Mouse (Mus musculus) spleen, adult 2 months (tissue): Measurements from ENCODE around the gene Sh3bp5. TPM values are rescaled to one million over a fixed set of nuclear protein-coding genes. Genes with fewer than 3 reads are reported as not detected.
"Not testable (repeated sequence)": the region's sequence is repeated elsewhere in the genome, so short reads cannot be mapped to it uniquely, and the experiment has no call there.

Experiments used
- DNase-seq, 2 experiments: peaks; one replicate each; pipeline versions ENCODE4 v3.0.0 to v3.0.0-alpha.2; 2012 to 2021; ENCODE audit warnings: low spot score in 2 of 2, low read depth in 1 of 2
- H3K27ac ChIP-seq: fragments of 200-500 bp; 2 replicates; pipeline ENCODE4 v1.5.1; 2012; ENCODE audit warnings: low read length, inconsistent platforms; ENCODE audit not compliant: insufficient read depth
- H3K27me3 ChIP-seq: fragments of 200-500 bp; 2 replicates; pipeline ENCODE4 v1.6.1; 2012; ENCODE audit warnings: mild to moderate bottlenecking, moderate library complexity, low read length, inconsistent platforms; ENCODE audit not compliant: control insufficient read depth, insufficient read depth
- H3K36me3 ChIP-seq: fragments of 200-500 bp; 2 replicates; pipeline ENCODE4 v1.6.1; 2012; ENCODE audit warnings: mild to moderate bottlenecking, low read length, inconsistent platforms; ENCODE audit not compliant: control insufficient read depth, insufficient read depth
- H3K4me1 ChIP-seq: fragments of 200-500 bp; 2 replicates; pipeline ENCODE4 v1.6.1; 2011; ENCODE audit warnings: inconsistent platforms; ENCODE audit not compliant: control insufficient read depth, insufficient read depth, insufficient read length
- H3K4me3 ChIP-seq: fragments of 200-500 bp; 2 replicates; pipeline ENCODE4 v1.5.1; 2011; ENCODE audit warnings: mild to moderate bottlenecking, inconsistent platforms; ENCODE audit not compliant: insufficient read depth, insufficient read length; ENCODE audit errors: extremely low read depth
- CTCF ChIP-seq: fragments of 200-500 bp; IDR thresholded peaks from 2 replicates; pipeline ENCODE4 v1.5.1; 2011; ENCODE audit warnings: mild to moderate bottlenecking, inconsistent platforms; ENCODE audit not compliant: insufficient read depth, insufficient read length, insufficient replicate concordance; ENCODE audit errors: extremely low read depth
- POLR2A ChIP-seq: fragments of 200-500 bp; IDR thresholded peaks from 2 replicates; pipeline ENCODE4 v1.6.1; 2011; ENCODE audit warnings: low read depth, low read length, inconsistent platforms
- WGBS: fragments of 180-500 bp; shearing (Covaris S2); methylation state at CpG from one replicate; pipeline ENCODE4 v1.1.7; 2018; 5-methylcytosine and 5-hydroxymethylcytosine counted together
- polyA plus RNA-seq: library from polyadenylated mRNA; depleted of rRNA; stranded (reverse); fragments of >200 nt; gene quantifications from 2 replicates; pipeline ENCODE4 v1.2.3, GENCODE M21; 2012; rRNA removed

Sh3bp5 gene
- 36.0 and 43.0 TPM in 2 replicates for polyA plus RNA-seq

DNA sequence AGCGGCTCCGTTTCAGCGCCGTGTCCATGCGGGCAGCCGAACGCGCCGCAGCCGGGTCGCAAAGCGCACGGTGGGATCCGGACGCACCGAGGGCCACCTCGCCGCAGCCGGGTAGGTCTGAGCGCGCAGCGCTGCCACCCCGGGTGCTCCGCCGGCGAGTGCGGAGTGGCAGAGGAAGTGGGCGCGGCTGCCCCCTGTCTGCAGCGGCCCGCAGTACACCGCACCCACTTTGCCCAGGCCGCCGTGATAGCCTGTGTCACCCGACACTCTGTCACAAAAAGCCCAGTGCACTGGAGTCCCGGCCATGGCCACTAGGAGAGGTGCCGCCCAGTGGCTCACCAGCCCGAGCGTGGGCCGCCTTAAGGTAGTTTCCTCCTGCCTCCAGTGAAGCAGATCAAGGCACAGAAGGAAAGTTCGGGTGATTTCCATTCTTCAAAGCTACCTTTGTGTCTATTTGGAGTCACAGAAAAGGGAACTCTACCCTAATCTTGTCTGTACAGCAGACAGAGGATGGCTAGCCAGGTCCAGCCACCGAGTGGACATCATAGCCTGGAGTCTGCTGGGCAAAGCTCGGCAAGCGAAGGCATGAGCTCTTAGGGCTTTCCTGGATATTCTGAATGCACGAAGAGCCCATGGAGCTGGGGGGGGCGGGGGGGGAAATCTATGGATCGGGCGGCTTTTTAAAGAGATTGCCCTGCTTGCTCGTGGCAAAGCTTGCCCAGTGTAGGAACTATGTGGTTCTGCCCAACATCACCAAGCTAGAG, at the start of gene Sh3bp5:
Sh3bp5 (minus strand) TSS at position 149 of the 764 bp plus-strand sequence.
- Histone ChIP-seq H3K4me3 (peak within 1 kb of the TSS; percentile 89), H3K27me3 (no peaks in the 10 kb centered on the region), H3K27ac (peak within 1 kb of the TSS; percentile 95), H3K4me1 (peaks cover 18% of the 10 kb centered on the region), H3K36me3 (peaks cover 5% of the 10 kb centered on the region)
- WGBS: 10% methylated on average over 49 of the region's 49 CpGs
- TF ChIP-seq POLR2A (peak; percentile 82), CTCF (peak; percentile 88)
- DNase-seq: peak; percentile 90 to 95

GRCm38 (mm10) chr14:31482417-31482816, 46.5 kb upstream of the Sh3bp5 start:
- Histone ChIP-seq H3K4me3 (no peak overlapping the region), H3K36me3 (peaks cover 47% of the 10 kb centered on the region), H3K27ac (no peak overlapping the region), H3K27me3 (no peaks in the 10 kb centered on the region), H3K4me1 (no peaks in the 10 kb centered on the region)
- no peak for TF ChIP-seq CTCF
- no peak for TF ChIP-seq POLR2A
- DNase-seq: no peak
- WGBS: 74% methylated on average over 5 of the region's 5 CpGs

DNA sequence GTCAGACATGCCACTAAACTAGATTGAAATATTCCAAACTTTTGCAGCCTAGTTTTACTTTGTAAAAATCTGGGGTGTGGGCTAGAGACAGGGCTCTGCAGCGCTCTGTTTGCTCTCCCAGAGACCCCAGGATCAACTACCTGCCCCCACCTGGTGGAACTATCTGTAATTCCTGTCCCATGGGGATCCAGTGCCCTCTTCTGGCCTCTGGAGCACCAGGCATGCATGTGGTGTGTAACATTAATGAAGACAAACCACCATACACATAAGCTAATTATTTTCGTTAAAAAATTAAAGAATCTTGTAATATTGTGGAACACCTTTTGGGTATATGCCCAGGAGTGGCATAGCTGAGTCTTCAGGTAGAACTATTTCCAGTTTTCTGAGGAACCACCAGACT, 37.4 kb upstream of the Sh3bp5 start:
- TF ChIP-seq POLR2A (no peak), CTCF (no peak)
- no peak for DNase-seq
- H3K4me1 ChIP-seq: no peaks in the 10 kb centered on the region
- no peak overlapping the region for H3K4me3 ChIP-seq
- H3K36me3 ChIP-seq: no peaks in the 10 kb centered on the region
- no peak overlapping the region for H3K27ac ChIP-seq
- WGBS: 86% methylated on average over 2 of the region's 2 CpGs
- no peaks in the 10 kb centered on the region for H3K27me3 ChIP-seq

- TF ChIP-seq POLR2A: no peak
- no peak for TF ChIP-seq CTCF
- no peak overlapping the region for H3K27ac ChIP-seq
- H3K4me3 ChIP-seq: no peak overlapping the region
- no peaks in the 10 kb centered on the region for H3K36me3 ChIP-seq
- H3K4me1 ChIP-seq: no peaks in the 10 kb centered on the region
- 5% methylated on average over 5 of the region's 5 CpGs for whole genome bisulfite sequencing
- H3K27me3 ChIP-seq: no peaks in the 10 kb centered on the region
- peak; percentile 46 to 55 for DNase-seq
These were observed 36.7 kb upstream of the Sh3bp5 start for GRCm38 (mm10) chr14:31472451-31473061.

- H3K4me1 ChIP-seq: no peaks in the 10 kb centered on the region
- 78% methylated on average over 4 of the region's 4 CpGs for WGBS
- no peaks in the 10 kb centered on the region for H3K36me3 ChIP-seq
- no peak overlapping the region for H3K4me3 ChIP-seq
- no peak overlapping the region for H3K27ac ChIP-seq
- DNase-seq: no peak
- H3K27me3 ChIP-seq: no peaks in the 10 kb centered on the region
- TF ChIP-seq CTCF: no peak
- TF ChIP-seq POLR2A: no peak
These were observed 33.8 kb upstream of the Sh3bp5 start for GRCm38 (mm10) chr14:31469711-31470110.

- 81% methylated on average over 8 of the region's 8 CpGs for WGBS
- TF ChIP-seq CTCF: peak; percentile 4; the same call in 1 of the 2 replicates
- no peak for TF ChIP-seq POLR2A
- no peak overlapping the region for H3K4me3 ChIP-seq
- no peak for DNase-seq
- H3K36me3 ChIP-seq: no peaks in the 10 kb centered on the region
- no peaks in the 10 kb centered on the region for H3K27me3 ChIP-seq
- H3K27ac ChIP-seq: no peak overlapping the region
- H3K4me1 ChIP-seq: no peaks in the 10 kb centered on the region
These were observed 28.3 kb upstream of the Sh3bp5 start for GRCm38 (mm10) chr14:31464176-31464575.

DNA sequence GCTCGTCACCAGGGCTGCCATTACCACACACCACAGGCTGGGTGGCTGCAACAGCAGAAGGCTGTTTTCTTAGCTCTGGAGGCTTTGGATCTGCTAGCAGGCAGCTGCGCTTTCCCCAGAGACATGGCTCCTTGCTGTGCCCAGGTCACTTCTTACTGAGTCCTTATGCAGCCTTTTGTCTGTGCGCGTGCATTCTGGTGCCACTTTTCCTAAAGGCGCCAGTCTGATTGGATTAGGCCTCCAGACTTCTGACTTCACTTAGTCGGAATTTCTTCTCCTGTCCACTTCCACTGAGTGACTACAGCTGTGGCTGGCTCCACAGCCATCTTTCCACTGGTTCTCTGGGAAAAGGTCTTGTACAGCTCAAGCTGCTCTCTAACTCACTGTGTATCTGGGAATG, 27.0 kb upstream of the Sh3bp5 start:
- Histone ChIP-seq H3K27me3 (no peaks in the 10 kb centered on the region), H3K4me3 (no peak overlapping the region), H3K36me3 (no peaks in the 10 kb centered on the region), H3K4me1 (no peaks in the 10 kb centered on the region), H3K27ac (0 out of 2 replicates have a peak overlapping the region, but pooled peaks have one; percentile 42)
- DNase-seq: no peak
- TF ChIP-seq POLR2A (no peak), CTCF (no peak)
- WGBS: 87% methylated on average over 6 of the region's 6 CpGs

DNA sequence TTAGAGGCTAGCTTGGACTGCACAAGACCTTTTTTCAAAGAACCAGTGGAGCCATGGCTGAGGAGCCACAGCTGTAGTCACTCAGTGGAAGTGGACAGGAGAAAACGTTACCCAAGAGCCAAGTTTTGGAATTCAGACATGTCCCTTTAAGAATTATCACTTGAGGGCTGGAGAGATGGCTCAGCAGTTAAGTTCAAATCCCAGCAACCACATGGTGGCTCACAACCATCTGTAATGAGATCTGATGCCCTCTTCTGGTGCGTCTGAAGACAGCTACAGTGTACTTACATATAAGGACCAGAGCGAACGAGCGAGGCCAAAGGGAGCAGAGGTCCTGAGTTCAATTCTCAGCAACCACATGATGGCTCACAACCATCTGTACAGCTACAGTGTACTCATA, 26.3 kb upstream of the Sh3bp5 start:
- not testable (repeated sequence) for H3K36me3 ChIP-seq, H3K27ac ChIP-seq, H3K4me1 ChIP-seq, H3K27me3 ChIP-seq, DNase-seq, H3K4me3 ChIP-seq
- 82% methylated on average over 5 of the region's 5 CpGs for WGBS
